Mouse (Mus musculus): Measurements from ENCODE around the gene Asic1. TPM values are rescaled to one million over a fixed set of nuclear protein-coding genes. Genes with fewer than 3 reads are reported as not detected.
A peak's percentile ranks its signal among the peaks of the same experiment; 100 is the strongest.

Asic1 gene
- polyA plus RNA-seq, 1 experiment from 2014 or later = 0.83 TPM

DNA sequence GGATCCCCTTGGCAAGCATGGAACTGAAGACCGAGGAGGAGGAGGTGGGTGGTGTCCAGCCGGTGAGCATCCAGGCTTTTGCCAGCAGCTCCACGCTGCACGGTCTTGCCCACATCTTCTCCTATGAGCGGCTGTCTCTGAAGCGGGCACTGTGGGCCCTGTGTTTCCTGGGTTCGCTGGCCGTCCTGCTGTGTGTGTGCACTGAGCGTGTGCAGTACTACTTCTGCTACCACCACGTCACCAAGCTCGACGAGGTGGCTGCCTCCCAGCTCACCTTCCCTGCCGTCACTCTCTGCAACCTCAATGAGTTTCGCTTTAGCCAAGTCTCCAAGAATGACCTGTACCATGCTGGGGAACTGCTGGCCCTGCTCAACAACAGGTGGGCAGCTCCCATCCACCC lies 1.6 kb downstream of the Asic1 start:
- Histone ChIP-seq H3K4me1 (ENCODE audit: insufficient read depth) (0 out of 2 replicates have a peak, but pooled peaks cover 2% of the 10 kb centered on the region), H3K9me3 (ENCODE audit: low read depth, low read length) (no peaks in the 10 kb centered on the region), H3K27ac (ENCODE audit: low read depth) (no peak overlapping the region), H3K9ac (no peak overlapping the region), H3K36me3 (ENCODE audit: insufficient read depth) (no peaks in the 10 kb centered on the region), H3K4me2 (no peak overlapping the region), H3K27me3 (ENCODE audit: insufficient read depth, low read length) (peaks cover 48% of the 10 kb centered on the region), H3K4me3 (ENCODE audit: low read depth, low read length) (no peak overlapping the region)
- DNase-seq (no peak), ATAC-seq (ENCODE audit: insufficient read depth) (no peak)
- 67% methylated on average over 14 of the region's 14 CpGs for WGBS
- no peak for TF ChIP-seq CTCF (IDR thresholded peaks at IDR 0.05; ENCODE audit: low read depth)

DNA sequence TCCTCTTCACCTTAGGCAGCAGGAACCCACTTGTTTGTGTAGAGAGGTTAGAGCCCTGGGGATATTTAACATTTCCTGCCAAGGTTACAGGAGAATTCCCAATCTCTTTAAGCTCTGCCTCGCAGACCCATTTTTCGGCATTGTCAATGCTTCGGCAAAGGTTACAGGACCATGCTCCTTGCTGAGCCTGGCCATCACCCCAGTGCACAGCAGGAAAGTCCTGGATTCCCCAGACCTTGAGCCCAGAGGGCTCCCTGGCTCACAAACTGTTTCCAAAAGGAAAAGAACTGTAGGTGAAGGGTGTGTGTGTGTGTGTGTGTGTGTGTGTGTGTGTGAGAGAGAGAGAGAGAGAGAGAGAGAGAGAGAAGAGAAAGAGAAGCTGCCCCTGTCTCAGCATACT lies 4.7 kb downstream of the Asic1 start:
- 76% methylated on average over 3 of the region's 3 CpGs for WGBS
- ATAC-seq (ENCODE audit: insufficient read depth) = no peak

DNA sequence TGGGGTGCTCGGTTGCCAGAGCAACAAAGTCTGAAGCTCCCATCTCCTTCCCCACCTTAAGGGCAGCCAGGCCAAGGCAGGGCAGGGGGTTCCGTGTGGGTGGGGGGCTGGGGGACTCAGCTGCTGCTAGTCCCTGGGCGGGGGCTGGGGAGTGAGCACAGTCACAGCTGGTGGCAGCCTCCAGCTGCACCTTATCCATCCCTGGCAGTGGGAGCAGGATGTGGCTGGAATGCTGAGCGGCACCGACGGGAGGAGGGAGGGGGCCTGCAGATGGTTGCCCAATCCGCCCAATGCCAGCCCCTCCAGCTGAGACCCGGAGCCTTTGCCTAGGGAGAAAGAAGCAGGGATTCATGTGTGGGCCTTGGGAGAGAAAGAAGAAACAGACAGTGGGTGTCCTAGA lies 6.9 kb downstream of the Asic1 start:
- Histone ChIP-seq H3K9ac (no peak overlapping the region), H3K27me3 (ENCODE audit: insufficient read depth, low read length) (peaks cover 18% of the 10 kb centered on the region), H3K4me2 (no peak overlapping the region), H3K4me3 (ENCODE audit: low read depth, low read length) (no peak overlapping the region), H3K9me3 (ENCODE audit: low read depth, low read length) (no peaks in the 10 kb centered on the region), H3K4me1 (ENCODE audit: insufficient read depth) (no peaks in the 10 kb centered on the region), H3K36me3 (ENCODE audit: insufficient read depth) (no peaks in the 10 kb centered on the region), H3K27ac (ENCODE audit: low read depth) (no peak overlapping the region)
- no peak for TF ChIP-seq CTCF (IDR thresholded peaks at IDR 0.05; ENCODE audit: low read depth)
- WGBS = 30% methylated on average over 8 of the region's 8 CpGs
- ATAC-seq (ENCODE audit: insufficient read depth) (peak; percentile 47; the same call in 1 of the 2 replicates), DNase-seq (no peak)

More for the DNA sequence above, 4.7 kb downstream of the Asic1 start:
- no peaks in the 10 kb centered on the region for H3K9me3 ChIP-seq (ENCODE audit: low read depth, low read length)
- H3K27ac ChIP-seq (ENCODE audit: low read depth) = no peak overlapping the region
- H3K9ac ChIP-seq = no peak overlapping the region
- no peak for TF ChIP-seq CTCF (IDR thresholded peaks at IDR 0.05; ENCODE audit: low read depth)
- H3K4me1 ChIP-seq (ENCODE audit: insufficient read depth) = 0 out of 2 replicates have a peak, but pooled peaks cover 2% of the 10 kb centered on the region
- no peak overlapping the region for H3K4me2 ChIP-seq
- H3K27me3 ChIP-seq (ENCODE audit: insufficient read depth, low read length) = peaks cover 40% of the 10 kb centered on the region
- no peak overlapping the region for H3K4me3 ChIP-seq (ENCODE audit: low read depth, low read length)
- no peaks in the 10 kb centered on the region for H3K36me3 ChIP-seq (ENCODE audit: insufficient read depth)
- no peak for DNase-seq

DNA sequence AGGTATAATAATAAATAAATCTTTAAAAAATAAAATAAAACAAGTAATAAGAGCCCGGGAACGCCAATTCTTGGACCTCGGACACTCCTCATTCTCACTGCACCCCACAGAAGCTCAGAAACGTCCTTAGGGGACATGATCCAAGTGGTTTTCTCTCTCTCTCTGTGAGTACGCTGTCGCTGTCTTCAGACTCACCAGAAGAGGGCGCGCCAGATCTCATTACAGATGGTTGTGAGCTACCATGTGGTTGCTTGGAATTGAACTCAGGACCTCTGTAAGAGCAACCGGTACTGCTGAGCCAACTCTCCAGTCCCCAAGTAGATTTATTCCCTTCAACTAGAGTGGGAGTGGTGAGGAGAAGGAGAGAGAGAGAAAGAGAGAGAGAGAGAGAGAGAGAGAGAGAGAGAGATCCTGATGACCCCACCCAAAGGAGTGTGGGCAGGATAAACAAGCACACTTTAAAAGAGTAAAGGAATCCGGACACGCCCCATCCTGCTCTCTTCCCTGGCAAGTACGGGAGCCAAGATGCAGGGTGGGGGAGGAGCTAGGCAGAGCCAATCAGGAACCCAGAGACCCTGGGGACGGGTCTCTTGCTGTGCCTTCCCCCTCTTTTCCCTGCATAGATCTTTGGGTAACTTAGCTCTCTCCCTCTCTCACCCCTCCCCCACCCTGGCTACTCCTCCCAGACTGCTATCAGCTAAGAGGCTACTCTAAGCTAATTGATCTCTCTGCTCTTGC lies 8.1 kb downstream of the Asic1 start:
- Histone ChIP-seq H3K27me3 (ENCODE audit: insufficient read depth, low read length) (peaks cover 7% of the 10 kb centered on the region; the same call in 1 of the 2 replicates), H3K4me3 (ENCODE audit: low read depth, low read length) (no peak overlapping the region), H3K27ac (ENCODE audit: low read depth) (no peak overlapping the region), H3K9ac (no peak overlapping the region), H3K9me3 (ENCODE audit: low read depth, low read length) (no peaks in the 10 kb centered on the region), H3K4me2 (peak overlapping the region; percentile 23; the same call in 1 of the 2 replicates), H3K4me1 (ENCODE audit: insufficient read depth) (no peaks in the 10 kb centered on the region), H3K36me3 (ENCODE audit: insufficient read depth) (no peaks in the 10 kb centered on the region)
- TF ChIP-seq CTCF (IDR thresholded peaks at IDR 0.05; ENCODE audit: low read depth) = peak; percentile 53
- 15% methylated on average over 13 of the region's 13 CpGs for WGBS
- ATAC-seq (ENCODE audit: insufficient read depth) (peak; percentile 81), DNase-seq (peak; percentile 59)

DNA sequence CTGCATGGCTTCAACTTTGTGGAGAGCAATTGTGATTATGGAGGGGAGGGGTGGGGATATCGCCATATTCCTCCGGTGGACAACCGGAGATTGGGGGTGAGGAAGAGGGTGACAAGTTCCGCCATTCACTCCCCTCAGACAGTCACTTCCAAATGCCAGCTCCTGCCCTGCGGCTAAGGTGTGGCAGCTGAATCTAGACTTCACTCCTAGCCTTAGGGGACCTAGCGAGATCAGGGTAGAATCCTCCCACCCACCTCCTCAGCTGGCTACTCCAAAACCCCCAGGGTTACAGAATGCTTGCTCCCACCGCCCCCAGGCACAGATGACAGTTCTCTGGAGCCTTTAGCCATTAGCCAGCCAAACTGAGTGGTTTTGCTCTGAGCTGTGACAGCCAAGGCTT lies 8.8 kb downstream of the Asic1 start:
- Histone ChIP-seq H3K36me3 (ENCODE audit: insufficient read depth) (no peaks in the 10 kb centered on the region), H3K9me3 (ENCODE audit: low read depth, low read length) (no peaks in the 10 kb centered on the region), H3K27ac (ENCODE audit: low read depth) (no peak overlapping the region), H3K4me3 (ENCODE audit: low read depth, low read length) (no peak overlapping the region), H3K27me3 (ENCODE audit: insufficient read depth, low read length) (peaks cover 4% of the 10 kb centered on the region; the same call in 1 of the 2 replicates), H3K9ac (no peak overlapping the region), H3K4me2 (no peak overlapping the region), H3K4me1 (ENCODE audit: insufficient read depth) (no peaks in the 10 kb centered on the region)
- ATAC-seq (ENCODE audit: insufficient read depth) (no peak), DNase-seq (no peak)
- no peak for TF ChIP-seq CTCF (IDR thresholded peaks at IDR 0.05; ENCODE audit: low read depth)
- WGBS = 50% methylated on average over 7 of the region's 7 CpGs

DNA sequence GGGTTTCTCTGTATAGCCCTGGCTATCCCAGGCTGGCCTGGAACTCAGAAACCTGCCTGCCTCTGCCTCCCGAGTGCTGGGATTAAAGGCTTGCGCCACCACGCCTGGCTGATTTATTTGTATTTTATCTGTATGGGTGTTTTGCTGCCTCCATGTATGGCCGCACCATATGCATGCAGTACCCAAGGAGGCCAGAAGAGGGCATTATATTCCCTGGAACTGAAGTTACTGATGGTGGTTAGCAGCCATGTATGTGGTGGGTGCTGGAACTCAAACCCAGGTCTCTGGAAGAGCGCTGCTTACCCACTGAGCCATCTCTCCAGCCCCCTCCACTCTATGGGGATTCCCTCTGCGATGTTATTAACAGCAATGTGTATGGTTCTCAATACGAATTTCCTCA lies 12.7 kb downstream of the Asic1 start:
- Histone ChIP-seq H3K4me2 (no peak overlapping the region), H3K36me3 (ENCODE audit: insufficient read depth) (no peaks in the 10 kb centered on the region), H3K27ac (ENCODE audit: low read depth) (no peak overlapping the region), H3K4me1 (ENCODE audit: insufficient read depth) (no peaks in the 10 kb centered on the region), H3K9me3 (ENCODE audit: low read depth, low read length) (no peaks in the 10 kb centered on the region), H3K9ac (no peak overlapping the region), H3K4me3 (ENCODE audit: low read depth, low read length) (no peak overlapping the region), H3K27me3 (ENCODE audit: insufficient read depth, low read length) (no peaks in the 10 kb centered on the region)
- 87% methylated on average over 7 of the region's 7 CpGs for WGBS
- peak; percentile 32 for DNase-seq
- peak; percentile 54 for TF ChIP-seq CTCF (IDR thresholded peaks at IDR 0.05; ENCODE audit: low read depth)
- ATAC-seq (ENCODE audit: insufficient read depth) = no peak

DNA sequence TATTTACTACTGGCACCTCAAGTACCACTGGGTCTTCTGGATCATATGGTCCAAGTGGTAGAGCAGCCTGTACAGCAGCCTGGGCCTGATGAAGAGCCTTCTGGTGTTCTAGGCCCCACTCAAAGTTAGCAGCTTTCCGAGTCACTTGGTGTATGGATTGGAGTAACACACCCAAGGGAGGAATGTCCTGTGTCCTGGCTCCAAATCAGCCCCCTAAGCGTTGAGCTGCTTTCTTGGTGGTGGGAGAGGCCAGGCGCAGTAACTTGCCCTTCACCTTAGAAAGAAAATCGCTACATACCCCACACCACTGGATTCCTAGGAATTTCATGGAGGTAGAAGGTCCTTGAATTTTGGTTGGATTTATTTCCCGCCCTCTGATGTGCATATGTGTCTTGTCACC lies 14.0 kb downstream of the Asic1 start:
- 88% methylated on average over 5 of the region's 5 CpGs for WGBS
- no peak for ATAC-seq (ENCODE audit: insufficient read depth)
- no peaks in the 10 kb centered on the region for H3K27me3 ChIP-seq (ENCODE audit: insufficient read depth, low read length)

More for the DNA sequence above, 14.0 kb downstream of the Asic1 start:
- Histone ChIP-seq H3K27ac (ENCODE audit: low read depth) (no peak overlapping the region), H3K4me3 (ENCODE audit: low read depth, low read length) (no peak overlapping the region), H3K9ac (no peak overlapping the region), H3K4me1 (ENCODE audit: insufficient read depth) (no peaks in the 10 kb centered on the region), H3K4me2 (no peak overlapping the region), H3K36me3 (ENCODE audit: insufficient read depth) (no peaks in the 10 kb centered on the region), H3K9me3 (ENCODE audit: low read depth, low read length) (no peaks in the 10 kb centered on the region)
- no peak for TF ChIP-seq CTCF (IDR thresholded peaks at IDR 0.05; ENCODE audit: low read depth)
- DNase-seq = no peak
